Mouse (Mus musculus): ENCODE results near the gene Cabin1.

The Cabin1 gene

GRCm38 (mm10) chr10:75667115-75667910 is 96.8 kb downstream of the Cabin1 start:
- peak; percentile 68 to 71 for DNase-seq (ENCODE audit: low spot score in 2 of 2)

- DNase-seq (ENCODE audit: low spot score in 2 of 2) = no peak
These were observed 97.6 kb downstream of the Cabin1 start for GRCm38 (mm10) chr10:75666451-75667030.

DNA sequence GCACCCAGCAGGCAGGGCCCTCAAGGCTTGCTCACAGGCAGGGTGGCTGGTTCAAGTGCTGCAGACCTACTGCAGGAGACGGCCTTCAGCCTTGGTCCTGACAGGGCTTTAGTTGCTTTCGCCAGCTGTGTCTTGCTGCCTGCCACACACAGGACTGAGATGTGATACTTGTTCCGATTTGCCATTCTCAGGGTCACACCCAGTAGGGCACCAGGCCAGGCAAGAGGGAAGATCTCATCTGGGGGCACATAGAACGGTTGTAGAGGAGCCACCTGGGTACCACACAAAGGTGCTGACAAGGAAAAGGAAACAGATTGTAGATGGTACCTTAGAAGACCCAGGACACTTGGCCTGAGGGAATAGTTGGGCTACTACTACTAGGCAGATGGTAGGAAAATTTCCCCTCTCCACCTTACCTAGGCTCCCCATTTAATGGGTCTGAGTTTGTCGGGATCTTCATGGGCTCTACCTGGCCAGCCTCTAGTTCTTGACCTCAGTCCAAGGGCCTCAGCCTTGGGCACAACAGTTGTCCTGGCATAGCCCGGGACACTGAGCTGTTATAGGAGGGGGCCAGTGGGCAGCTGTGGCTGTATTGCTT is 99.4 kb downstream of the Cabin1 start:
- DNase-seq (ENCODE audit: low spot score in 2 of 2) = no peak

DNA sequence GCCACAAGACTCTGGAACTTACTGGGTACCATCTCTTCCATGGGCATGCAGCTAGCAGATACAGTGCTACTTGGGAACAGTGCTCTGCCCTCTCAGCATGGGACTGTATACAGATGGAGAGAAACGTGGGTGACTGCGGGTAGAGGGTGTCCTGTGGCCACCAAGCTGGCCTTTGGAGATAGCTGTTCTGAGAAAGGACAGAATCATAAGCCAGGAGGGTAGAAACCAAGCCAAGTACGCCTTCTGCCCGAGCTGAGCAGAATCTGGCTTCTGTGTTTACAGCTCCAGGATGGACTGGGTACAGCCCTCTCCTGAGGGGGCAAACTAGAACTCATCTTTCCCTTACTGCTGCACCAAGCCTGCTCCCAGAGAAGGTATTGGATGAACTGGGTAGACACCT is 101.6 kb downstream of the Cabin1 start:
- no peak for DNase-seq (ENCODE audit: low spot score in 2 of 2)

- DNase-seq (ENCODE audit: low spot score in 2 of 2) = no peak
These were observed 102.3 kb downstream of the Cabin1 start for GRCm38 (mm10) chr10:75661876-75662275.

DNA sequence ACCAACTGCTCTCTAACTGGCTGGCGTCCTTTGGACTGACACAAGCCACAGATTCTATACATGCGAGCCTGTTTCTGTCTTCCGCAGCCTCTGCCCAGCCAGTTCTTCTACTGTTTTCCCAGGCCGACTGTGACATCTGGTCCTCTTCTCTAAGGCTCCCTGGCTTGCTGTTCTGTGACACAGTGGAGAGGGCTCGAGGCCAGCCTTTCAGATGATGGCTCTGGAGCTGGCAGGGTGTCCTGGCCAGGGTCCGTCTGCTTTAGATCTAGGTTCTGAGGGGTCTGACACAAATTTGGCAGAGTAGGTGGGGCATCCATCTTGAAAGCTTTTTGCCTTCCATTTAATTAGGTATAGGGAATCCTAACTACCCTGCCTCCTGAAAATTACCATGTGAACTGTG is 102.8 kb downstream of the Cabin1 start:
- no peak for DNase-seq (ENCODE audit: low spot score in 2 of 2)

DNA sequence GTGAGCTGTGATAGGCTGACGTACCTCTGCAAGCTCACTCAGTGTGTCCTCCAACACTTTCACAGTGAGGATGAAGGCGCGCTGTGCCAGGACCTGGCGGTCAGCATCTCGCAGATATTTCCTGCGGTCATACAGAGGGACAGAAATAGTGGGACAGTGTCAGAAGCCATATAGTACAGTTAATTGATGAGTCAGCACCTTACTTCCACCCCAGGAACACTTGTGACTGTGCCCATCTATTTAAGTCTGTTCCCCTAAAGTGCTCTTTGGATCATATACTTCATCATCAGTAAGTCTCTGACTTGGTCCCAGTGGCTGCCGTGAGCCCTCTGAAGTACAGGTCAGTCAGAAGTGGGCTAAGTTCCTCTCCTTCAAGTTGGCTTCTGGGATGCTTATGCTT is 106.4 kb downstream of the Cabin1 start:
- DNase-seq (ENCODE audit: low spot score in 2 of 2) = no peak

GRCm38 (mm10) chr10:75657165-75657564 is 107.0 kb downstream of the Cabin1 start:
- no peak for DNase-seq (ENCODE audit: low spot score in 2 of 2)

GRCm38 (mm10) chr10:75654053-75654452 is 110.1 kb downstream of the Cabin1 start:
- DNase-seq (ENCODE audit: low spot score in 2 of 2) = no peak

- no peak for DNase-seq (ENCODE audit: low spot score in 2 of 2)
These were observed 112.6 kb downstream of the Cabin1 start for GRCm38 (mm10) chr10:75651381-75652068.

- no peak for DNase-seq (ENCODE audit: low spot score in 2 of 2)
These were observed 113.7 kb downstream of the Cabin1 start for GRCm38 (mm10) chr10:75650306-75650902.

GRCm38 (mm10) chr10:75649406-75649995 is 114.6 kb downstream of the Cabin1 start:
- DNase-seq (ENCODE audit: low spot score in 2 of 2) = no peak

- DNase-seq (ENCODE audit: low spot score in 2 of 2) = no peak
These were observed 115.1 kb downstream of the Cabin1 start for GRCm38 (mm10) chr10:75649001-75649400.

- DNase-seq (ENCODE audit: low spot score in 2 of 2) = no peak
These were observed 116.0 kb downstream of the Cabin1 start for GRCm38 (mm10) chr10:75648091-75648490.

GRCm38 (mm10) chr10:75647362-75647761 is 116.8 kb downstream of the Cabin1 start:
- no peak for DNase-seq (ENCODE audit: low spot score in 2 of 2)

DNA sequence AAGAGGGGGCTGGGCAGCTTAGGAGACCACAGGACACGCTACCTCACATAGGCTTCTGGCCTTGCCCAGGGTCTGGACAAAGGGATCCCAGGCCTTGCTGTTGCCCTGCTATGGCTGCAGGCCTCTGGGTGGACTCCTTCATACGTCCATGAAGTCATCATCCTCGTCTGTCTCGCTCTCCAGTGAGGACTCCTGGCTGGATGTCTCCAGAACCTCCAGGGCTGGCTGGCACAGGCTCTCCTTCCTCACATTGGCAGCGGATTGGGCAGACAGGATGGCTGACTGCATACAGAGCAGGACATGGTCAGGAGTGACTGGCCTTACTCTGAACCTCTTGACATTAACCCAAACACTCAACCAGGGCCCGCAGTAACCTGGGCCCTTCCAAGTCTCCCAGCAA is 117.7 kb downstream of the Cabin1 start:
- no peak for DNase-seq (ENCODE audit: low spot score in 2 of 2)

GRCm38 (mm10) chr10:75645616-75646015 is 118.5 kb downstream of the Cabin1 start:
- DNase-seq (ENCODE audit: low spot score in 2 of 2) = no peak

DNA sequence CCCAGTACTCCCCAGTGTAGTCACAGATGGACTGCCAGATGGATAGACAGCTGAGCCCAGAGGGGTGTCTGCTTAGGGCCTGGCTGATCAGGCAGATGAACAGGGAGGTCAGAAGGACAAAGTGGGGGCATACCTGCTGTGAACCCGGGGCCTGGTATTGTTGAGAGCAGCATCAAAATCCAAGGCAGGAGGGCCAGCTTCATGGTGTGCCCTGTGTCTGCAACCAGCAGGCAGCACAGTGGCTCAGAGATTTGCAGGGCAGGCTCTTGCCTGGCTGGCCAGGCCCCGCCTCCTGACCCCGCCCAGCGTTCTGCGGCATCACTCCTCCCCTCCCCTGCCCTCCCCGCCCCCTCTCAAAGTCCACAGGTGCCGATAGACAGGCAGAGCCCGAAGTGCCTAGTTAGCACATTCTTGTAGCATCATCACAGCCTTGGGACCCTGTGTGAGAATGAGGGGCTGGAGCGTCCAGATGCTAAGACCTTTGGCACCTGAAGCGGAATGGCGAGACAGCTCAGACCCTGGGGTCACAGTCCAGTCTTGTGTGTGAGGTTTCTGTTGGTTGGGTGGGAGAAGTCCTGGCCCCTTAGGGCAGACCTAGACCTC is 120.3 kb downstream of the Cabin1 start, which contains the start of gene Susd2:
Gene Susd2 (minus strand): TSS at position 268 of the 603 bp plus-strand sequence.
- DNase-seq (ENCODE audit: low spot score in 2 of 2) = peak; percentile 48 to 57

- DNase-seq (ENCODE audit: low spot score in 2 of 2) = no peak
These were observed 121.2 kb downstream of the Cabin1 start for GRCm38 (mm10) chr10:75642891-75643290.

DNA sequence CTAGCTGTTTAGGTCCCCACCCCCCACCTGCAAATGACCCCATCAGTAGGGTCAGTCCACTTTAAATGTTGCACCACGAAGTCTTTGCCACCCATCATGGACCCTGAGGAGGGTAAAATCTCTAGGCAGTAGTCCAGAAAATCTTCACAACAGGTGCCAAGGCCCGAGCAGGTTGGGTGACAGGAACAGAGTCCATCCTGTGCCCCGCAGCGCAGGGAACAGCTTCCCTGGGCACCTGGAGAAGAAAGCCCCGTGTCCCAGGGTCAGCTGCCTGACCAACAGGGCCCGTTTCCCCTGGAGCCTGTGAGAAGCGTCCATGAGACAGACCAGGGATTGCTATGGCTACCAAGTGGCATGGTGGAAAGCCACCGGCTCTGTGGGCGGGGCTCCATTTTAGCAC is 121.7 kb downstream of the Cabin1 start:
- DNase-seq (ENCODE audit: low spot score in 2 of 2) = no peak

DNA sequence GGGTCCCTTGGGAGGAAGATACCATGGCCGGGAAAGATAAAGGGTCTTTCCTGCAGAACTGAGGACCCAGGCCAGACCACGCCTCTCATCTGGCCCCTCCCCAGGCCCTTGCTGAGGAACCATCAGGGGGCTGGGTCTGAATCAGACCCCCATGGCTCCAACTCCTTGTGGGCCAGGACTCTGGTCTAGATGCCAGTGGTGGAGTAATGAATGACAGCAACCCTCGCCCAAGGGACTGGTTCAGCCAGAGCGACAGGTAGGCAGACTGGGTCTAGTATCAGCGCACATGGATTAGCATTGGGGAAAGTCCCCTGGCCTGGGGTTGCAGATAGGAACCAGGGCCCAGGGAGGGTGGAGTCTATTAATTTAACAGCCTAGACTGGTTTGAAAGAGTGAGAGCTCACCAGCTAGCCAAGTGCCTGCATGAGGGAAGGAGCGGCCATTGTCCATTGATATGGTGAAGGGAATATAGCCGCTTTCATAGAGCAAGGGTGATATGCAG is 122.4 kb downstream of the Cabin1 start:
- no peak for DNase-seq (ENCODE audit: low spot score in 2 of 2)

Data from spleen, postnatal 36 days (tissue).